Mouse (Mus musculus) forebrain, embryonic 12.5 days (tissue): ENCODE measurements around the gene Tenm3. TPM values are rescaled to one million over a fixed set of nuclear protein-coding genes. Genes with fewer than 3 reads are reported as not detected.

Experiments
- ATAC-seq: fragments of 200-750 bp; cut with Nextera tagmentation; 2 replicates; pipeline ENCODE4 v1.8.0; 2017; ENCODE audit warnings: moderate TSS enrichment; ENCODE audit not compliant: low FRiP score
- H3K27ac ChIP-seq: fragments of 300-500 bp; sonication (generic); 2 replicates; pipeline ENCODE4 v1.5.1; 2016; ENCODE audit warnings: mild to moderate bottlenecking
- H3K27me3 ChIP-seq: fragments of 300-500 bp; sonication (generic); 2 replicates; pipeline ENCODE4 v1.6.1; 2016; ENCODE audit warnings: mild to moderate bottlenecking
- H3K36me3 ChIP-seq: fragments of 300-500 bp; sonication (generic); replicated peaks from 2 replicates; pipeline ENCODE4 v1.6.1; 2016; ENCODE audit warnings: mild to moderate bottlenecking
- H3K4me1 ChIP-seq: fragments of 300-500 bp; sonication (generic); 2 replicates; pipeline ENCODE4 v1.6.1; 2016
- H3K4me2 ChIP-seq: fragments of 300-500 bp; sonication (generic); 2 replicates; pipeline ENCODE4 v1.6.1; 2016; ENCODE audit warnings: mild to moderate bottlenecking, moderate library complexity
- H3K4me3 ChIP-seq: fragments of 300-500 bp; sonication (generic); replicated peaks from 2 replicates; pipeline ENCODE4 v1.5.1; 2016; ENCODE audit warnings: mild to moderate bottlenecking
- H3K9ac ChIP-seq: fragments of 300-500 bp; sonication (generic); 2 replicates; pipeline ENCODE4 v1.6.1; 2016; ENCODE audit warnings: mild to moderate bottlenecking
- H3K9me3 ChIP-seq: fragments of 300-500 bp; sonication (generic); 2 replicates; pipeline ENCODE4 v1.6.1; 2016
- WGBS: fragments of 180-500 bp; shearing (Covaris S2); methylation state at CpG from one replicate; pipeline ENCODE4 v1.1.7; 2016; 5-methylcytosine and 5-hydroxymethylcytosine counted together
- polyA plus RNA-seq: library from polyadenylated mRNA; unstranded; fragments of >200 nt; fragmentation: Nextera tagmentation; extraction: Ambion mirVana; gene quantifications from 2 replicates; pipeline ENCODE4 v1.2.1, GENCODE M21; 2016

Gene Tenm3
- polyA plus RNA-seq, 1 experiment from 2014 or later: 42.0 TPM

DNA sequence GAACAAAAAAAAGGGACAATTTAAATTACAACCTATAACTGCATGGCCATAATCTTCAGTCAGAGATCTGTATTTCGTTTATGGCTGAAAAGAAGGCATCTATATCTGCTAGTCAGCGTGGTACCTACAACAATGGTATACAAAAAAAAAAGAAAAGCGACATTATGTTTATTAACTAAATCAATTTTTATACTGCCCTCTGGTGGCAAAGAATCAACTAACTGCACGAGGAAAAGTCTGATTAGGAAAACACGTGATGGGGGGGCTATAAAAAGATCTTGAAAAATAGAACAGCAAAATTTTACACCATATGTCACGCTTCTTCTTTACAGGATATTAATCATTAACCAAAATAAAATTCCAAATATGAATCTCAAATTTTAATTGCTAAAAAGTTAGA, 316.3 kb downstream of the Tenm3 start:
- Histone ChIP-seq H3K4me2 (no peak overlapping the region), H3K27me3 (no peaks in the 10 kb centered on the region), H3K36me3 (no peaks in the 10 kb centered on the region), H3K4me1 (no peaks in the 10 kb centered on the region), H3K4me3 (no peak overlapping the region), H3K9ac (no peak overlapping the region), H3K27ac (no peak overlapping the region), H3K9me3 (no peaks in the 10 kb centered on the region)
- WGBS: 40% methylated on average over 6 of the region's 6 CpGs
- ATAC-seq: no peak

DNA sequence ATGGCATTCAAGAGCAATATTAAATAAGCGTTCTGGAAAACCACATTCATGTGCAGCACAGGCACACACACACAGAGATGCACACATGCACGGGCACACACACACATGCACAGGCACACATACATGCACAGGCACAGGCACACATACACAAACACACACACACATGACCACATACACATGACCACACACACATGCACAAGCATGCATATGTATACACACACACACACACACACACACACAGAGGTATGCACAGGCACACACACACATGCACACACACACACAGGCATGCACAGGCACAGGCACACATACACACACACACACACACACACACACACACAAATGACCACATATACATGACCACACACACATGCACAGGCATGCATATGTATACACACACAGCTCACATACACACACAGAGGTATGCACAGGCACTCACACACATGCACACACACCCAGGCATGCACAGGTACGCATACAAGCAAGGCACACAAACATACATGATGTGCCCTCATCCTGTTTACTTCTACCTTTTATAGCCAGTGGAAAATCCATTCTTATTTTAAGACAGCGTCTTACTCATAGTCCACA, 321.1 kb downstream of the Tenm3 start:
- Histone ChIP-seq H3K27me3 (no peaks in the 10 kb centered on the region), H3K27ac (no peak overlapping the region), H3K36me3 (no peaks in the 10 kb centered on the region), H3K4me2 (no peak overlapping the region), H3K9me3 (no peaks in the 10 kb centered on the region), H3K4me1 (no peaks in the 10 kb centered on the region), H3K9ac (no peak overlapping the region), H3K4me3 (no peak overlapping the region)
- 94% methylated on average over 4 of the region's 4 CpGs for WGBS
- no peak for ATAC-seq

DNA sequence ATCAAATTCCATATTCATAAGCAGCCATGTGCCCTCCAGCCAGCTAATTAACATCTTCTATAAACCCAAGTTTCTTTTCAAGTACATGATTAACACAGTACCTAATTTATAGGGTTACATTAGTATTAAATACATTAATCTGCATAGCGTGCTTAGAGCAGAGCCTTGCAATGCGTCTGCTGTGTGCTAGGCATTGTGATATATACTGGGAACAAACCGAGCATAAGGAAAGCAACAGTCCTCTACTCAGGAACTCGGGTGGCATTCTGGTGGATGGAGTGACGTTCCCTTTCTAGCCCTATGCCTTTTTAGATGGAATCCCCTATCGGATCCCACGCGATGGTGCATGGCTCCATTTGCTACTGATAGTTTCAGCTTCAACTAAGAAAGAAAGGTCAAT, 321.7 kb downstream of the Tenm3 start:
- WGBS: 57% methylated on average over 8 of the region's 8 CpGs

DNA sequence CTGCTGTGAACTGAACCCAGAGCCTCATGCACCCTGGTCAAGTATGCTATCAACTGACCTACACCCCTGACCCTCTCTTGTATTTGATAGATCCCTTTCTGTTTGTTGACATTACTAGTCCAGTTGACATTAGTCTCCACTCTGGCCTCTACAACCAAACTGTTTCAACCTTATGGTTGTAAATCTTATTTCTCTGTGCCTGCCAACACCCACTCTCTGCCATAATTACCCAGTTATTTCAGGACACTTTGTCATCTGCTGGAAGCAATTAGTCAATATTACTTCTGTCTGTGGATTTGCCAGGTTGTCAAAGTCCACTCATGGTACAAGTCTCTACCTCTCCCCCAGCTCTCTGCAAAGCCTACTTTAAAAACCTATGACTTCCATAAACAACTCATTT, 326.3 kb downstream of the Tenm3 start:
- Histone ChIP-seq H3K27ac (no peak overlapping the region), H3K9ac (no peak overlapping the region), H3K36me3 (no peaks in the 10 kb centered on the region), H3K4me3 (no peak overlapping the region), H3K27me3 (no peaks in the 10 kb centered on the region), H3K9me3 (no peaks in the 10 kb centered on the region), H3K4me2 (no peak overlapping the region), H3K4me1 (no peaks in the 10 kb centered on the region)
- no peak for ATAC-seq

More for the DNA sequence above, 321.7 kb downstream of the Tenm3 start:
- H3K9me3 ChIP-seq: no peaks in the 10 kb centered on the region
- no peak overlapping the region for H3K4me3 ChIP-seq
- H3K4me1 ChIP-seq: no peaks in the 10 kb centered on the region
- no peak overlapping the region for H3K27ac ChIP-seq
- H3K9ac ChIP-seq: no peak overlapping the region
- no peak for ATAC-seq
- no peak overlapping the region for H3K4me2 ChIP-seq
- H3K27me3 ChIP-seq: no peaks in the 10 kb centered on the region
- no peaks in the 10 kb centered on the region for H3K36me3 ChIP-seq

DNA sequence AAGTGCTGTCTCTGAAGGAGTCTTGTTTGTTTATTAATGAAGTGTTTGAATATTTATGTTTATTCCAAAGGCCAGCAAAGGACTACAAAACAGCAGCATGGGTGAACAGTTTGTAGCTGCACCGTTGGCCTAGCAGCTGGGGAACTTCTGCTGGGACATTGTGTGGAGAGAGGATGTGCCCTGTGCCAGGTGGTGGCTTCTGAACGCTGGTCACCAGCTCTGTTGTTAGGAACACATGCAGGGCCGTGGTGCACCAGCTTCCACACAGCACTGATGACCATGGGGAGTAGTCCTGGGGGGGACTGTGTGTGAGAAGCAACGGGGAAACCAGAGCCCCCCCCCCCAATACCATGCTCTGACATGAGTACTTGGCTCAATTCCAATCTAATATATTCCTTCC, 329.5 kb downstream of the Tenm3 start:
- no peaks in the 10 kb centered on the region for H3K9me3 ChIP-seq
- H3K4me2 ChIP-seq: no peak overlapping the region
- no peak for ATAC-seq
- no peaks in the 10 kb centered on the region for H3K36me3 ChIP-seq
- no peak overlapping the region for H3K27ac ChIP-seq
- H3K27me3 ChIP-seq: no peaks in the 10 kb centered on the region
- WGBS: 93% methylated on average over 4 of the region's 4 CpGs
- no peak overlapping the region for H3K4me3 ChIP-seq
- peaks cover 5% of the 10 kb centered on the region for H3K4me1 ChIP-seq
- H3K9ac ChIP-seq: no peak overlapping the region

DNA sequence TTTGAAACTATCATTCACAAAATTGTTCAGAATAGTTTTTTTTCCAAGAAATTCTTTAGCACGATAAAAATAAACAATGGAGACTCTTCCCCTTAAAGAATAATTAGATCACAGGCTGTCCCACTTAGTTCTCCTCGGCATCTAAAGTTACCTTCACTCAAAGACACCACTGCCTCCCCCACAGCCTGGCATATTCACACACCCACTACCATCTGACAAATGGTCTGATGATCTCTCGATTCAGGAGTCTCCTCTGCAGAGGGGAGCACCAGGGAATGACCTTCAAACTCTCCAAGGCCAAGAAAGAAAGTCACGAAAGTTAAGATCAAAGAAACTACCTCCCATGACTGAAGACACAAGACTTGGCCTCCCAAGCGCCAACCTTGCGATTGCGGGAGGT, 329.9 kb downstream of the Tenm3 start:
- no peak overlapping the region for H3K27ac ChIP-seq
- no peak overlapping the region for H3K4me3 ChIP-seq
- no peaks in the 10 kb centered on the region for H3K27me3 ChIP-seq
- ATAC-seq: no peak
- no peak overlapping the region for H3K9ac ChIP-seq
- H3K9me3 ChIP-seq: no peaks in the 10 kb centered on the region
- WGBS: 94% methylated on average over 7 of the region's 7 CpGs
- H3K4me2 ChIP-seq: no peak overlapping the region
- H3K4me1 ChIP-seq: peaks cover 9% of the 10 kb centered on the region
- H3K36me3 ChIP-seq: no peaks in the 10 kb centered on the region

DNA sequence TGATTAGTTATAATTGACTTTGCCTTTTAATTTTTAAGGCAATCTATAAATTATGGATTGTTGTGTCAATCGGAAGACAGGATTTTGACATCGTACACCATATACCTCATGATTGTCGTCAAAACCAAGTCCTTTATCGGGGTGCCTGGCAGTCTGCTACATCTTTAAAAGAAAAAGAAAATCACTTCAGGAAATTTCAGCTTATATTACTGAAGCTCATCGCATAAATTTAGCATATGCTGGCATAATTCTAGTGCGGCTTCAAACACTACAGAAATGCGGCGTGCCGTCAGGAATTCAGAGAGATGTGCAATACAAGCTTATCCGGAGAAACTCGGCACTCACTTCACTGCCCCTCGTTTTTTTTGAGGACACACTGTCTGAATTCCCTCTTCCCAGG, 332.2 kb downstream of the Tenm3 start:
- Histone ChIP-seq H3K4me2 (no peak overlapping the region), H3K27me3 (no peaks in the 10 kb centered on the region), H3K9me3 (no peaks in the 10 kb centered on the region), H3K4me1 (peaks cover 16% of the 10 kb centered on the region), H3K27ac (no peak overlapping the region), H3K36me3 (no peaks in the 10 kb centered on the region), H3K9ac (no peak overlapping the region), H3K4me3 (no peak overlapping the region)
- 89% methylated on average over 12 of the region's 12 CpGs for WGBS
- no peak for ATAC-seq

DNA sequence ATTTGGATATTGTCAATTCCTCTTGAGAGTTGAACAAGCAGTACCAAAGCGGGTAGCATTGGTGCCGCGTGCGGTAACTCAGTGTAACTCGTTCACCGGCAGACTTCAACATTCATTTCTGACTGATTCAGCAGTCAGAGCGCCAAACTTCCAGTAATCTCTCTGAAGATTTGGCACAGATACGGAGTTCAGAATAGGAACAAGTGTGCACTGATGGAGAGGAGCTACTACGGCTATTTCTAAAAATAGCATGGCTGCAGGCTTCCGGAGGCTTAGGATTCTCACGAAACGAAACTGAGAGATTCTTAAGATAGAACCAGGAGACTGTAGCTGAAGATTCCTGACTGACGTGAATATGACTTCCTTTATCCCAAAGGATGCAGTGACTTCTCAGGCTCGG, 332.6 kb downstream of the Tenm3 start:
- no peak overlapping the region for H3K4me2 ChIP-seq
- no peaks in the 10 kb centered on the region for H3K27me3 ChIP-seq
- WGBS: 92% methylated on average over 14 of the region's 14 CpGs
- ATAC-seq: no peak
- H3K27ac ChIP-seq: no peak overlapping the region
- H3K4me1 ChIP-seq: peaks cover 16% of the 10 kb centered on the region
- H3K4me3 ChIP-seq: no peak overlapping the region
- H3K9ac ChIP-seq: no peak overlapping the region
- H3K9me3 ChIP-seq: no peaks in the 10 kb centered on the region
- no peaks in the 10 kb centered on the region for H3K36me3 ChIP-seq

DNA sequence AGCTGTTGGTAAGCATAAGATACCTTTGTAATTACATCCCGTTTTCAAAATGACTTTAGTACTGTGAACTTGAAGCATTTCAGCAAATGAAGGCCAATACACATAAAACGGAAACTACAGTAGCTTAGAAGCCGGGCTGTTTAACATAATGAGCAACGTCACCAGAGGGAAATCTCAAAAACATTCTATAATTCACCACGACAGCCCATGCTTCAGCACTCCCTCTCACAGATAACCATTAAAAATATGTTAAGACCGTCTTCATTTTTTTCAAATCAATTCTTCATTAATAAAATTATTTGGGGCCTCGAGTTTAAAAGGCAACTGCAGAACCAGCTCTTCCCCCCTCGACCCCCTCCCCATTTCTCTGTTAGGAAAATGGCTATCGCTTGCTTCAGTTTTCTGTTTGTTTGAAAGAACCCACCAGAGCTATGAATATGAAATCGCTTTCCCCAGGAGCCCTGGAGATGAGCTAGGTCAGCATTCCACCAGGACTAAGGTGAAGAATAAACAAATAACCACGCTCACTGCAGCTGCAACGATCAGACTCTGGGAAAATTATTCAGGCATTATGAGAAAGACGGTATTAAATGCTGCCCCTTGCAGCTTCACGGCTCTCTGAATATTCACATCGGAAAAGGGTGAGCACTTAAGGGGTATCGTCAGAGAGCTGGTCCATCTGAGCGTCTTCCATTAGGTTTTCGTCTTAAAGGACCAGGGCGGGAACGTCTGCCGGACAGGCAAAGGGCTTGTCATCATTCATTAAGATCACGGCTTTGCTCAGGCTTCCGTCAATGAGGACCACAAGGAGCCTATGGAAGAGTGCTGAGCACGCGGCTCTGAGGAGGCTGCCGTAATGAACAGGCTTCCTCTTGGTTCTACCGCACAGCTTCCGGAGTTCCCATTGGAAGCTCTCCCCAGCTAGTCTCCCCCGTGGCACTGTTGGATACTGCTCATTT, 334.8 kb downstream of the Tenm3 start:
- ATAC-seq: peak; percentile 66
- Histone ChIP-seq H3K36me3 (no peaks in the 10 kb centered on the region), H3K27ac (0 out of 2 replicates have a peak overlapping the region, but pooled peaks have one; percentile 15), H3K27me3 (no peaks in the 10 kb centered on the region), H3K4me3 (peak overlapping the region; percentile 23), H3K9ac (peak overlapping the region; percentile 44), H3K4me1 (peaks cover 16% of the 10 kb centered on the region), H3K4me2 (peak overlapping the region; percentile 48), H3K9me3 (no peaks in the 10 kb centered on the region)
- 41% methylated on average over 29 of the region's 29 CpGs for WGBS

DNA sequence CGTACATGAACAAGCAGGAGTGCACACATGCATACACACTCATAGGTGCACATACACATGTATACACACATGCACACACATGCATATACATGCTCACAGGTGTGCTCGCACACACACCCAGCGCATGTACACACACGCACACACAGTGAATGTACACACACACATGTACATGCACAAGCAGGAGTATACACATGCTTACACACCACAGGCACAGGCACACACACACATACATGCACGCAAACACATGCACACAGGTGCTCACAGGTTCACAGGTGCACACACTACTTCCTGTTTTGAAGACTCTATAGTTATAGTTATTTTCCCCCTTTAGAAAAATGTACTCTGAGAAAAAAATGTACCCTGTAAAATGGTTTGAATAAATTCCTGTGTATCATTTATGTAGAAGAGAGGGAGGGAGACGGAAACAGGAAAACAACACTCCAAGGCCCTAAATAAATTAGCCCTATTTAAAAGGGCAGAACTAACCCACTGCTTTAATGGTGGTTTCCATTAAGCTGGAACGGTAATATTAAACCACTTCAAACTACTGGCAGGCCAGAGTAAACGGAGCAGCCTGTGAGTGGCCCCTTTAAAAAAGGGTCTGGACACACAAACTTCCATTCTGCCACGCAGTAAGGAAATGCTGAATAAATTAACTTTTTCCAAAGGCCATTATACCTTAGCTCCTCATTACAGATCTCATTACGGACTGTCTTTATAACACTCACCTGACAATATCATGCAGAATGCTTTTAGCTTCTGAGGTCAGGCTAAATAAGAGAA, 335.8 kb downstream of the Tenm3 start:
- no peaks in the 10 kb centered on the region for H3K9me3 ChIP-seq
- H3K4me1 ChIP-seq: peaks cover 16% of the 10 kb centered on the region
- H3K4me3 ChIP-seq: no peak overlapping the region
- no peaks in the 10 kb centered on the region for H3K27me3 ChIP-seq
- no peak overlapping the region for H3K4me2 ChIP-seq
- no peak overlapping the region for H3K9ac ChIP-seq
- H3K36me3 ChIP-seq: no peaks in the 10 kb centered on the region
- H3K27ac ChIP-seq: no peak overlapping the region
- 62% methylated on average over 10 of the region's 10 CpGs for WGBS
- ATAC-seq: peak; percentile 55

DNA sequence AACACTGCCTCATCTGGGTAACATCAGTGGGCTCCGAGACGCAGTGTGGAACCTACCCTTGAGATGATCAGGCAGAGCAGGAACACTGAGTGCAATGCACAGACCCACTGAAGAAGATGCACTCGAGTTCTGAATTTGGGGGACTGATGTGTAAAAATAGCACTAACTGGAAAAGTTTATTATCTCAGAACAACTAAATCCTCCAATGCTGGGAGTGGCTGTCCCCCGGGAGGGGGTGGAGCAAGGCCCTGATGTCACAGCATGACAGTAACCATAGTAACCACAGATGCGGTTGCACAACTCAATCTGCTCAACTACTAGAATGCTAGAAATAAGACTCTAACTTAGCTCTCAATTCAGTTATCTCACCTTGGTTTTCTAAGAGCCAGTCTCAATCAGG, 351.3 kb downstream of the Tenm3 start:
- H3K9me3 ChIP-seq: no peaks in the 10 kb centered on the region
- no peak overlapping the region for H3K27ac ChIP-seq
- no peak for ATAC-seq
- no peak overlapping the region for H3K4me2 ChIP-seq
- WGBS: 86% methylated on average over 5 of the region's 5 CpGs
- no peak overlapping the region for H3K4me3 ChIP-seq
- H3K9ac ChIP-seq: no peak overlapping the region
- no peaks in the 10 kb centered on the region for H3K36me3 ChIP-seq
- peaks cover 41% of the 10 kb centered on the region for H3K4me1 ChIP-seq
- H3K27me3 ChIP-seq: no peaks in the 10 kb centered on the region

DNA sequence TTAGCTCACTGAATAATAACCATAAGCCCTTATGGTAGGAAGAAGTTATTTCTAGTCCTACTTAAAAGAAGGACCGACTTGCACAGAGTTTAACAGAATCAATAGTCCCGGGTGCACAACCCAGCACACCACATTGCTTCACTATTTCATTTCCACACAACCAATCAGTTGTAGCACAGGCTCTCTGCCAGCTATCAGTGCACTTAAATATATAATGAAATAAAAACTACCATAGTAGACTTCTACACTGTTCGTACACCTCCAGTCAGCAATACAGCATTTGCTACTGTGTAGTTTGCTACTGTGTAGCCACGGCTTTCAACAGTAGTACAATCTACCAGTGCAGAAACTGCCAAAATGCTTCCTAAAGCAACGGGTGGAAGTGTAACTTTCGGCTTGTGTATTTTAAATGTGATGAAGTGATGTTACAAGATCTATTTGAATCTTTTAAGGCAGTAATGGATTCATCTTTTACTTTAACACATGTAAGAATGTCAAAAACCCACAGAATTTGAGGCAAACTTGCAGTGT, 353.1 kb downstream of the Tenm3 start:
- Histone ChIP-seq H3K27me3 (no peaks in the 10 kb centered on the region), H3K4me2 (peak overlapping the region; percentile 22; the same call in 1 of the 2 replicates), H3K9ac (no peak overlapping the region), H3K4me3 (no peak overlapping the region), H3K4me1 (peaks cover 41% of the 10 kb centered on the region), H3K27ac (no peak overlapping the region), H3K36me3 (no peaks in the 10 kb centered on the region; the same call in 1 of the 2 replicates), H3K9me3 (no peaks in the 10 kb centered on the region)
- WGBS: 59% methylated on average over 6 of the region's 6 CpGs
- peak; percentile 14; the same call in 1 of the 2 replicates for ATAC-seq
